Mouse (Mus musculus) Patski (cell line): Measurements from ENCODE around the gene Camta1. TPM values are rescaled to one million over a fixed set of nuclear protein-coding genes. Genes with fewer than 3 reads are reported as not detected.

Experiments used
- ATAC-seq: fragments of 100-300 bp; one replicate; pipeline ENCODE4 v1.8.0; 2021
- CTCF ChIA-PET: fragments of 350-600 bp; sonication (Branson Sonifier 250); formaldehyde crosslinking; loops from one replicate; lab custom pipeline; 2022; ENCODE audit warnings: inconsistent platforms; lab: Charles Lee
- POLR2A ChIA-PET: fragments of 350-600 bp; sonication (Branson Sonifier 250); formaldehyde crosslinking; loops from one replicate; lab custom pipeline; 2022; ENCODE audit warnings: antibody characterized with exemption, inconsistent platforms; lab: Charles Lee
- DNase-seq: peaks from one replicate; pipeline ENCODE4 v3.0.0-alpha.2; 2011; ENCODE audit warnings: low read depth, low spot score
- H3K27me3 ChIP-seq: fragments of 371-371 bp; one replicate; pipeline ENCODE4 v1.5.1; 2021
- CTCF ChIP-seq: fragments of 100-300 bp; IDR thresholded peaks from one replicate; pipeline ENCODE4 v1.5.1; 2021
- in situ Hi-C: fragments of 300-500 bp; cut with MboI; formaldehyde crosslinking; loops from 3 replicates; pipeline ENCODE4 v1.11.1; 2018; ENCODE audit warnings: low pct_unique_long_range_greater_than_20kb, mixed read lengths
- polyA plus RNA-seq: library from polyadenylated mRNA; unstranded; gene quantifications from one replicate; pipeline ENCODE4 v1.2.3, GENCODE M21; 2021

Gene Camta1
- polyA plus RNA-seq, 1 experiment from 2014 or later = 28.0 TPM

- CTCF ChIA-PET = no interaction called here
- POLR2A ChIA-PET = no interaction called here
- DNase-seq = no peak
- ATAC-seq = no peak
- peaks cover 7% of the 10 kb centered on the region for H3K27me3 ChIP-seq
- TF ChIP-seq CTCF = no peak
- in situ Hi-C loops = no loop called here
Observed at GRCm38 (mm10) chr4:151576291-151577108, 285.2 kb downstream of the Camta1 start.

GRCm38 (mm10) chr4:151572716-151573115, 289.0 kb downstream of the Camta1 start:
- DNase-seq (no peak), ATAC-seq (no peak)
- H3K27me3 ChIP-seq = peaks cover 5% of the 10 kb centered on the region
- in situ Hi-C loops = no loop called here
- CTCF ChIA-PET = no interaction called here
- POLR2A ChIA-PET = no interaction called here
- no peak for TF ChIP-seq CTCF

- TF ChIP-seq CTCF = no peak
- ChIA-PET POLR2A (no interaction called here), CTCF (no interaction called here)
- in situ Hi-C loops = no loop called here
- ATAC-seq = no peak
- no peak for DNase-seq
- H3K27me3 ChIP-seq = peaks cover 9% of the 10 kb centered on the region
Observed at GRCm38 (mm10) chr4:151569586-151569985, 292.1 kb downstream of the Camta1 start.

GRCm38 (mm10) chr4:151568887-151569286, 292.8 kb downstream of the Camta1 start:
- TF ChIP-seq CTCF = no peak
- ATAC-seq = no peak
- DNase-seq = no peak
- POLR2A ChIA-PET = no interaction called here
- in situ Hi-C loops = no loop called here
- H3K27me3 ChIP-seq = peaks cover 9% of the 10 kb centered on the region
- CTCF ChIA-PET = no interaction called here

- DNase-seq (no peak), ATAC-seq (no peak)
- TF ChIP-seq CTCF = no peak
- H3K27me3 ChIP-seq = peaks cover 9% of the 10 kb centered on the region
- ChIA-PET CTCF (no interaction called here), POLR2A (no interaction called here)
- in situ Hi-C loops = no loop called here
Observed at GRCm38 (mm10) chr4:151567105-151567504, 294.6 kb downstream of the Camta1 start.

- in situ Hi-C loops = no loop called here
- ATAC-seq (no peak), DNase-seq (no peak)
- peaks cover 14% of the 10 kb centered on the region for H3K27me3 ChIP-seq
- TF ChIP-seq CTCF = no peak
- ChIA-PET POLR2A (no interaction called here), CTCF (no interaction called here)
Observed at GRCm38 (mm10) chr4:151555505-151555904, 306.2 kb downstream of the Camta1 start.

- H3K27me3 ChIP-seq = peaks cover 18% of the 10 kb centered on the region
- TF ChIP-seq CTCF = no peak
- ATAC-seq (no peak), DNase-seq (no peak)
- ChIA-PET POLR2A (no interaction called here), CTCF (no interaction called here)
- in situ Hi-C loops = no loop called here
Observed at GRCm38 (mm10) chr4:151549523-151549922, 312.2 kb downstream of the Camta1 start.

- H3K27me3 ChIP-seq = peaks cover 12% of the 10 kb centered on the region
- TF ChIP-seq CTCF = no peak
- DNase-seq = no peak
- in situ Hi-C loops = no loop called here
- POLR2A ChIA-PET = no interaction called here
- ATAC-seq = no peak
- CTCF ChIA-PET = no interaction called here
Observed at GRCm38 (mm10) chr4:151545452-151545851, 316.2 kb downstream of the Camta1 start.

GRCm38 (mm10) chr4:151544191-151544590, 317.5 kb downstream of the Camta1 start:
- in situ Hi-C loops = no loop called here
- no peak for TF ChIP-seq CTCF
- no peak for DNase-seq
- CTCF ChIA-PET = no interaction called here
- H3K27me3 ChIP-seq = peaks cover 12% of the 10 kb centered on the region
- POLR2A ChIA-PET = no interaction called here
- no peak for ATAC-seq

GRCm38 (mm10) chr4:151540546-151540945, 321.1 kb downstream of the Camta1 start:
- ChIA-PET POLR2A (no interaction called here), CTCF (no interaction called here)
- ATAC-seq (no peak), DNase-seq (no peak)
- no peak for TF ChIP-seq CTCF
- H3K27me3 ChIP-seq = peaks cover 20% of the 10 kb centered on the region
- in situ Hi-C loops = no loop called here

- no peak for DNase-seq
- no peak for TF ChIP-seq CTCF
- in situ Hi-C loops = no loop called here
- no peak for ATAC-seq
- CTCF ChIA-PET = no interaction called here
- peaks cover 23% of the 10 kb centered on the region for H3K27me3 ChIP-seq
- POLR2A ChIA-PET = no interaction called here
Observed at GRCm38 (mm10) chr4:151539881-151540280, 321.8 kb downstream of the Camta1 start.

GRCm38 (mm10) chr4:151539167-151539525, 322.5 kb downstream of the Camta1 start:
- in situ Hi-C loops = no loop called here
- H3K27me3 ChIP-seq = peaks cover 26% of the 10 kb centered on the region
- ChIA-PET POLR2A (no interaction called here), CTCF (no interaction called here)
- no peak for TF ChIP-seq CTCF
- DNase-seq = no peak
- no peak for ATAC-seq
